Mouse (Mus musculus) forebrain, embryonic 12.5 days (tissue): ENCODE data around the gene Rnf31. TPM values are rescaled to one million over a fixed set of nuclear protein-coding genes. Genes with fewer than 3 reads are reported as not detected.
A peak's percentile ranks its signal among the peaks of the same experiment; 100 is the strongest.

Source experiments
- ATAC-seq: fragments of 200-750 bp; cut with Nextera tagmentation; 2 replicates; pipeline ENCODE4 v1.8.0; 2017; ENCODE audit warnings: moderate TSS enrichment; ENCODE audit not compliant: low FRiP score
- H3K27ac ChIP-seq: fragments of 300-500 bp; sonication (generic); 2 replicates; pipeline ENCODE4 v1.5.1; 2016; ENCODE audit warnings: mild to moderate bottlenecking
- H3K27me3 ChIP-seq: fragments of 300-500 bp; sonication (generic); 2 replicates; pipeline ENCODE4 v1.6.1; 2016; ENCODE audit warnings: mild to moderate bottlenecking
- H3K36me3 ChIP-seq: fragments of 300-500 bp; sonication (generic); replicated peaks from 2 replicates; pipeline ENCODE4 v1.6.1; 2016; ENCODE audit warnings: mild to moderate bottlenecking
- H3K4me1 ChIP-seq: fragments of 300-500 bp; sonication (generic); 2 replicates; pipeline ENCODE4 v1.6.1; 2016
- H3K4me2 ChIP-seq: fragments of 300-500 bp; sonication (generic); 2 replicates; pipeline ENCODE4 v1.6.1; 2016; ENCODE audit warnings: mild to moderate bottlenecking, moderate library complexity
- H3K4me3 ChIP-seq: fragments of 300-500 bp; sonication (generic); replicated peaks from 2 replicates; pipeline ENCODE4 v1.5.1; 2016; ENCODE audit warnings: mild to moderate bottlenecking
- H3K9ac ChIP-seq: fragments of 300-500 bp; sonication (generic); 2 replicates; pipeline ENCODE4 v1.6.1; 2016; ENCODE audit warnings: mild to moderate bottlenecking
- H3K9me3 ChIP-seq: fragments of 300-500 bp; sonication (generic); 2 replicates; pipeline ENCODE4 v1.6.1; 2016
- WGBS: fragments of 180-500 bp; shearing (Covaris S2); methylation state at CpG from one replicate; pipeline ENCODE4 v1.1.7; 2016; 5-methylcytosine and 5-hydroxymethylcytosine counted together
- polyA plus RNA-seq: library from polyadenylated mRNA; unstranded; fragments of >200 nt; fragmentation: Nextera tagmentation; extraction: Ambion mirVana; gene quantifications from 2 replicates; pipeline ENCODE4 v1.2.1, GENCODE M21; 2016

Gene Rnf31
- polyA plus RNA-seq, 1 experiment from 2014 or later = 18.2 TPM

- H3K4me2 ChIP-seq = peak overlapping the region; percentile 90
- H3K27ac ChIP-seq = no peak overlapping the region
- H3K4me3 ChIP-seq = peak overlapping the region; percentile 92
- no peak for ATAC-seq
- peaks cover 25% of the 10 kb centered on the region for H3K4me1 ChIP-seq
- WGBS = 33% methylated on average over 17 of the region's 17 CpGs
- H3K36me3 ChIP-seq = peaks cover 24% of the 10 kb centered on the region
- H3K9me3 ChIP-seq = no peaks in the 10 kb centered on the region
- H3K9ac ChIP-seq = peak overlapping the region; percentile 90
- no peaks in the 10 kb centered on the region for H3K27me3 ChIP-seq
Measured at GRCm38 (mm10) chr14:55644261-55644888, 52.9 kb downstream of the Rnf31 start.

- no peaks in the 10 kb centered on the region for H3K9me3 ChIP-seq
- no peak within 1 kb of the TSS for H3K4me3 ChIP-seq
- peaks cover 4% of the 10 kb centered on the region; the same call in 1 of the 2 replicates for H3K36me3 ChIP-seq
- H3K9ac ChIP-seq = no peak within 1 kb of the TSS
- H3K27ac ChIP-seq = no peak within 1 kb of the TSS
- H3K4me2 ChIP-seq = no peak within 1 kb of the TSS
- no peak for ATAC-seq
- 93% methylated on average over 2 of the region's 2 CpGs for WGBS
- no peaks in the 10 kb centered on the region for H3K27me3 ChIP-seq
- peaks cover 5% of the 10 kb centered on the region for H3K4me1 ChIP-seq
Measured at GRCm38 (mm10) chr14:55649884-55650283, 58.4 kb downstream of the Rnf31 start, which contains the start of gene Tssk4. Tssk4 (plus strand) TSS chr14:55650184.

GRCm38 (mm10) chr14:55651528-55651927 lies 60.0 kb downstream of the Rnf31 start:
- Histone ChIP-seq H3K9me3 (no peaks in the 10 kb centered on the region), H3K4me3 (no peak overlapping the region), H3K4me1 (no peaks in the 10 kb centered on the region), H3K27ac (no peak overlapping the region), H3K36me3 (peaks cover under 1% of the 10 kb centered on the region; the same call in 1 of the 2 replicates), H3K4me2 (no peak overlapping the region), H3K9ac (no peak overlapping the region), H3K27me3 (no peaks in the 10 kb centered on the region)
- 88% methylated on average over 7 of the region's 7 CpGs for WGBS
- no peak for ATAC-seq

Other genes with a start within 250 kb of the Rnf31 start
- gene Dhrs4, start 113.0 kb upstream of the Rnf31 start, polyA plus RNA-seq = 52.5 and 59.9 TPM in 2 replicates
- gene Carmil3, start 101.1 kb upstream of the Rnf31 start, polyA plus RNA-seq = 17.8 and 18.6 TPM in 2 replicates
- 0.55 and 0.90 TPM in 2 replicates for gene Cpne6, start 81.3 kb upstream of the Rnf31 start, polyA plus RNA-seq
- gene Nrl, start 66.7 kb upstream of the Rnf31 start, polyA plus RNA-seq = not detected in 2 replicates
- 19.0 and 19.8 TPM in 2 replicates for gene Pck2, start 51.4 kb upstream of the Rnf31 start, polyA plus RNA-seq
- gene Dcaf11, start 31.7 kb upstream of the Rnf31 start, polyA plus RNA-seq = 103 and 105 TPM in 2 replicates
- gene A730061H03Rik, start 31.3 kb upstream of the Rnf31 start, polyA plus RNA-seq = 0.64 TPM in 1 of 2 replicates, not detected in the other
- 0.20 TPM in 1 of 2 replicates, not detected in the other for gene Fitm1, start 16.1 kb upstream of the Rnf31 start, polyA plus RNA-seq
- 117 and 119 TPM in 2 replicates for gene Psme1, start 13.6 kb upstream of the Rnf31 start, polyA plus RNA-seq
- 3.7 and 6.0 TPM in 2 replicates for gene Emc9, start 6.4 kb upstream of the Rnf31 start, polyA plus RNA-seq
- gene Psme2, start 595 bp upstream of the Rnf31 start, polyA plus RNA-seq = 199 and 201 TPM in 2 replicates
- gene Irf9, start 11.9 kb downstream of the Rnf31 start, polyA plus RNA-seq = 9.8 and 10.3 TPM in 2 replicates
- 7.2 and 8.5 TPM in 2 replicates for gene Rec8, start 26.3 kb downstream of the Rnf31 start, polyA plus RNA-seq
- gene Ipo4, start 44.2 kb downstream of the Rnf31 start, polyA plus RNA-seq = 68.5 and 68.6 TPM in 2 replicates
- gene Gm49378, start 46.2 kb downstream of the Rnf31 start, polyA plus RNA-seq = 4.0 and 5.6 TPM in 2 replicates
- 68.7 and 73.4 TPM in 2 replicates for gene Tm9sf1, start 52.1 kb downstream of the Rnf31 start, polyA plus RNA-seq
- gene Tssk4, start 58.5 kb downstream of the Rnf31 start, polyA plus RNA-seq = 0.65 and 0.68 TPM in 2 replicates
- 60.5 and 64.5 TPM in 2 replicates for gene Mdp1, start 68.8 kb downstream of the Rnf31 start, polyA plus RNA-seq
- 59.3 and 63.5 TPM in 2 replicates for gene Gmpr2, start 80.2 kb downstream of the Rnf31 start, polyA plus RNA-seq
- gene Nedd8, start 80.4 kb downstream of the Rnf31 start, polyA plus RNA-seq = 577 and 583 TPM in 2 replicates
- 61.6 and 68.2 TPM in 2 replicates for gene Tinf2, start 90.1 kb downstream of the Rnf31 start, polyA plus RNA-seq
- gene Tgm1, start 122.2 kb downstream of the Rnf31 start, polyA plus RNA-seq = 0.55 and 0.58 TPM in 2 replicates
- 32.1 and 34.0 TPM in 2 replicates for gene Rabggta, start 130.6 kb downstream of the Rnf31 start, polyA plus RNA-seq
- 68.8 and 74.1 TPM in 2 replicates for gene Dhrs1, start 154.0 kb downstream of the Rnf31 start, polyA plus RNA-seq
- gene Nop9, start 154.0 kb downstream of the Rnf31 start, polyA plus RNA-seq = 47.9 and 52.0 TPM in 2 replicates
- 0.40 TPM in 1 of 2 replicates, not detected in the other for gene Cideb, start 166.8 kb downstream of the Rnf31 start, polyA plus RNA-seq
- gene Ltb4r2, start 169.7 kb downstream of the Rnf31 start, polyA plus RNA-seq = 0.20 and 0.41 TPM in 2 replicates
- 0.13 and 0.19 TPM in 2 replicates for gene Ltb4r1, start 174.3 kb downstream of the Rnf31 start, polyA plus RNA-seq
- gene Adcy4, start 192.4 kb downstream of the Rnf31 start, polyA plus RNA-seq = 5.5 and 6.0 TPM in 2 replicates
- gene Ripk3, start 197.2 kb downstream of the Rnf31 start, polyA plus RNA-seq = 5.1 and 5.9 TPM in 2 replicates
- gene Nfatc4, start 231.4 kb downstream of the Rnf31 start, polyA plus RNA-seq = 25.4 and 35.6 TPM in 2 replicates